Mouse (Mus musculus): Measurements from ENCODE around the gene Mb21d2. TPM values are rescaled to one million over a fixed set of nuclear protein-coding genes. Genes with fewer than 3 reads are reported as not detected.

The Mb21d2 gene
- total and polyA plus RNA-seq, 3 experiments: 7.7 to 8.3 (median 8.2) TPM

DNA sequence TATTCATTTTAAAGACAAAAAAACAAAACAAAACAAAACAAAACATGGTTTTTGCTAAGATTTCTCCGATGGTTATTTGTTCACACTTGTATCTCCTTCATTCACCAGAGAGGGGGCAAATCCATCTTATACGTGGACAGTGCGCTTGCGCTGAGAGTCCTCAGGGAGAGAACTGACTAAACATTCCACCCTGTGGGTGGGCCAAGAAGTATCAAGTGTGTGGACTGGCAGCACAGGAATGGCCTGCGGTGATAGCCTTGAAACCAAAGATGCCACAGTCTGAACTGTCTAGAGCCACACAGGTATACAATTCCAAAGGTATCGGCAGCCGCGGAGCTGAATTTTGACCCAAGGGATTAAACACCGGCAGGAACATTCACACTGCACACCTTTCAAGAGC lies 89.9 kb downstream of the Mb21d2 start:
- intact Hi-C loops (cut with DNase I): loop anchor here (5.0 kb wide), 1 partner anchor 738 kb away; the partner anchor contains the start of gene Opa1
- 84% methylated on average over 9 of the region's 9 CpGs for WGBS

DNA sequence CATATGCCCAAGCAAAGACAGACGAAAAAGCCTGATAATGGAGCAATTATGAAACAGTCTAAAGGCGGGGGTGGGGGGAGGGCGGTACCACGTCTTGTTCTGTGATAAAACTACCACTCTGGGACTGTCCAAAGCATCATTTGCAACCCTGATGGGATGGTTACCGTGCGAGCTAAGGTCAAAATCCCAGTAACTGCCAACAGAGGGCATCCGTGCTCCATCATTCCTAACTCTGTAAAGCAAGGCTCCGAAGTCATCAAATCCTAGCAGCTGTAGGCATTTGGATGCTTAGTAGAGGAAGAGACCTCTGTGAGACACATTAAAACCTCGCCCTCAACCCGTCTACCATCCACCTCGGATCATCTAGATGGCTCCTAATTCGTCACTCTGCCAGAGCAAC lies 91.5 kb downstream of the Mb21d2 start:
- H3K9ac ChIP-seq (ENCODE audit: low read depth, low read length): no peak overlapping the region
- H3K27me3 ChIP-seq (ENCODE audit: control insufficient read depth, insufficient read depth, low read length): no peaks in the 10 kb centered on the region
- H3K36me3 ChIP-seq (ENCODE audit: control insufficient read depth, insufficient read depth, low read length): no peaks in the 10 kb centered on the region
- no peak overlapping the region for H3K4me3 ChIP-seq
- DNase-seq: peak; percentile 36 to 68
- H3K79me2 ChIP-seq (replicated peaks; ENCODE audit: control insufficient read depth, insufficient read depth, low read length): no peaks in the 10 kb centered on the region
- no peak overlapping the region for H3K27ac ChIP-seq
- WGBS: 11% methylated on average over 12 of the region's 12 CpGs
- H3K4me1 ChIP-seq (ENCODE audit: control insufficient read depth, insufficient read depth, low read length): no peaks in the 10 kb centered on the region
- no peak for TF ChIP-seq EP300 (IDR thresholded peaks at IDR 0.05; ENCODE audit: insufficient read depth, low read depth, low read length)
- no peak for TF ChIP-seq POLR2A (IDR thresholded peaks at IDR 0.05; ENCODE audit: insufficient read depth, low read depth, low read length)
- TF ChIP-seq CTCF (IDR thresholded peaks at IDR 0.05): peak; percentile 86
- intact Hi-C loops (cut with DNase I): loop anchor here (5.0 kb wide), 1 partner anchor 739 kb away; the partner anchor contains the start of gene Opa1

More for the DNA sequence above, 89.9 kb downstream of the Mb21d2 start:
- no peak overlapping the region for H3K9ac ChIP-seq (ENCODE audit: low read depth, low read length)
- no peak overlapping the region for H3K4me3 ChIP-seq
- H3K27me3 ChIP-seq (ENCODE audit: control insufficient read depth, insufficient read depth, low read length): no peaks in the 10 kb centered on the region
- H3K27ac ChIP-seq: no peak overlapping the region
- H3K36me3 ChIP-seq (ENCODE audit: control insufficient read depth, insufficient read depth, low read length): no peaks in the 10 kb centered on the region
- no peak for DNase-seq
- TF ChIP-seq EP300 (IDR thresholded peaks at IDR 0.05; ENCODE audit: insufficient read depth, low read depth, low read length) (no peak), POLR2A (IDR thresholded peaks at IDR 0.05; ENCODE audit: insufficient read depth, low read depth, low read length) (no peak), CTCF (IDR thresholded peaks at IDR 0.05) (no peak)
- no peaks in the 10 kb centered on the region for H3K79me2 ChIP-seq (replicated peaks; ENCODE audit: control insufficient read depth, insufficient read depth, low read length)
- H3K4me1 ChIP-seq (ENCODE audit: control insufficient read depth, insufficient read depth, low read length): no peaks in the 10 kb centered on the region

DNA sequence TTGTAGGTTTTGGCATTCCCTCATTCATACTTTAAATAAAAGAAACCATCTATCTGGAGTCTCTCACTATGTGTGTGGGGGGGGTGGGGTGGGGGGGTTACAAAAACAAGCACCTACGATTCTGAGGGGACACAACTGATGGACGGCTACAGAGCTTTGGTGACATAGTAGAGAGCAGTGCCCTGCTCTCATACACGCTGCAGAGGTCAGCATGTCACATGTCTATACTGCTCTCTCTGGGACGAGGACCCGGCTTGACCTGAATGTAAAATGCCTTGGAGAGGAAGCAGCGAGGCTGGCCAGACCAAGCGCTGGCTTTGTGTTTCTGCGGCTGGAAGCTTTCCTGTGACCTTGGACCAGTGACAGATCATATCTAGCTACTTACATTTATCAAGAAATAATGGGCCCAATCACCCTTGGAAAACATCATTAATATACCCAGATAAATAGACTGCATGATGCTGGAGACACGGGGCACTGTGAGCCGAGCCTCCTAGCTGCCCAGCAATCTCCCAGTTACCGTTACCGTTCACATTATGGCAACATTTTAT lies 97.3 kb downstream of the Mb21d2 start:
- TF ChIP-seq POLR2A (IDR thresholded peaks at IDR 0.05; ENCODE audit: insufficient read depth, low read depth, low read length) (no peak), CTCF (IDR thresholded peaks at IDR 0.05) (no peak), EP300 (IDR thresholded peaks at IDR 0.05; ENCODE audit: insufficient read depth, low read depth, low read length) (no peak)
- WGBS: 31% methylated on average over 12 of the region's 12 CpGs
- intact Hi-C loops (cut with DNase I): no loop called here

DNA sequence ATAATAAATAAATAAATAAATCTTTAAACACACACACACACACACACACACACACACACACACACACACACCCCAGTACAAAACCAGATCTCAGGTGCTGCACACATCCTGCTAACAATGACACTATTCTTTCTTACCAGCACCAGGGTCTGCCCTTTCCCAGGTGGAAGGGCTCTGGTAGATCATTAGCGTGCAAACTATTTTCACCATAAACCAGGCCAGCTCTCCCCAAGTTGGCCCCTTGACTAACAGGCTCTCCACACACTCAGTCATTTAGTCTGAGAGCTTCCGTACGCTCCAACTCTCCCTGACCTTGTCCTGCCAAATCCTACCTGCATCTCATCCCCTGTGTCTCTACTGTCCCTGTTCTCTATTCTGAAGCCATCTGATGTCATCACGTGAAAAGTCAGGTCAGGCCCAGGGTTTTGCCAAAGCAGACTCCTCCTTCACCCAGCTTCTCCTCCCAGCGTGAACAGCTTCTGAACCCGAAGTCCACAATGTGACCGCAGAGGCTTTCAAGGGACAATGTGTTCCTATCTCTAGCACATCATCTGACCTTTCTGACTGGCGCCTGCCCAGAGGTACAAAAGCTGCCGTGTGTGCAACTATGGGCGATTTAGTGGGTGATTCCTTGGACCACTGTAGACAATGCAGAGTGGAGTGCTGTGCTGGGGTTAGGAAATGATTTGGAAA lies 100.1 kb downstream of the Mb21d2 start:
- Histone ChIP-seq H3K27ac (no peak overlapping the region), H3K4me3 (no peak overlapping the region), H3K9ac (ENCODE audit: low read depth, low read length) (no peak overlapping the region), H3K79me2 (replicated peaks; ENCODE audit: control insufficient read depth, insufficient read depth, low read length) (no peaks in the 10 kb centered on the region), H3K4me1 (ENCODE audit: control insufficient read depth, insufficient read depth, low read length) (no peaks in the 10 kb centered on the region), H3K27me3 (ENCODE audit: control insufficient read depth, insufficient read depth, low read length) (no peaks in the 10 kb centered on the region), H3K36me3 (ENCODE audit: control insufficient read depth, insufficient read depth, low read length) (no peaks in the 10 kb centered on the region)
- DNase-seq: no peak
- TF ChIP-seq EP300 (IDR thresholded peaks at IDR 0.05; ENCODE audit: insufficient read depth, low read depth, low read length) (no peak), CTCF (IDR thresholded peaks at IDR 0.05) (no peak), POLR2A (IDR thresholded peaks at IDR 0.05; ENCODE audit: insufficient read depth, low read depth, low read length) (no peak)
- 78% methylated on average over 10 of the region's 10 CpGs for WGBS
- intact Hi-C loops (cut with DNase I): no loop called here

More for the DNA sequence above, 97.3 kb downstream of the Mb21d2 start:
- DNase-seq: no peak
- Histone ChIP-seq H3K79me2 (replicated peaks; ENCODE audit: control insufficient read depth, insufficient read depth, low read length) (no peaks in the 10 kb centered on the region), H3K27ac (no peak overlapping the region), H3K36me3 (ENCODE audit: control insufficient read depth, insufficient read depth, low read length) (no peaks in the 10 kb centered on the region), H3K4me1 (ENCODE audit: control insufficient read depth, insufficient read depth, low read length) (no peaks in the 10 kb centered on the region), H3K9ac (ENCODE audit: low read depth, low read length) (no peak overlapping the region), H3K27me3 (ENCODE audit: control insufficient read depth, insufficient read depth, low read length) (no peaks in the 10 kb centered on the region), H3K4me3 (no peak overlapping the region)

DNA sequence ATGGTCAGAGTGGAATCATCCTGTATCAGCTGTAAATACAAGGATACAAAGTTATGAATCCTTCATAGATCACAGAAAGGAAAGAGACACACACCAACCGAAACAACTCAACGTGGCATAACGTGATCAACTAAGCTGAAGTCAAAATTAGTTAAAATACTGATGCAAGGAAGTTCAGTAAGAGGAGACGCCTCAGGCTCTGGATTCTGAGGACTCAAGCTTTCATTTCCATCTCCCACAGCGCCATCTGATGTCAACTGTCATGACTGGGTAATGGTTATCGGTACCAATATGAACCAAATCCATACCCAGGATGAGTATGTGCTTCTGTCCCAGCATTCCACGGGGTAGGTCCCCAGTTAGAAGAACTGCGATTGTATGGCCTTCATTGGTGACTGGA lies 104.7 kb downstream of the Mb21d2 start:
- intact Hi-C loops (cut with DNase I): no loop called here
- no peak overlapping the region for H3K4me3 ChIP-seq
- WGBS: 94% methylated on average over 8 of the region's 8 CpGs
- TF ChIP-seq CTCF (IDR thresholded peaks at IDR 0.05): no peak
- no peak for TF ChIP-seq EP300 (IDR thresholded peaks at IDR 0.05; ENCODE audit: insufficient read depth, low read depth, low read length)
- TF ChIP-seq POLR2A (IDR thresholded peaks at IDR 0.05; ENCODE audit: insufficient read depth, low read depth, low read length): no peak
- no peak for DNase-seq
- no peak overlapping the region for H3K27ac ChIP-seq
- H3K4me1 ChIP-seq (ENCODE audit: control insufficient read depth, insufficient read depth, low read length): no peaks in the 10 kb centered on the region
- no peaks in the 10 kb centered on the region for H3K27me3 ChIP-seq (ENCODE audit: control insufficient read depth, insufficient read depth, low read length)
- H3K36me3 ChIP-seq (ENCODE audit: control insufficient read depth, insufficient read depth, low read length): no peaks in the 10 kb centered on the region
- H3K79me2 ChIP-seq (replicated peaks; ENCODE audit: control insufficient read depth, insufficient read depth, low read length): no peaks in the 10 kb centered on the region
- no peak overlapping the region for H3K9ac ChIP-seq (ENCODE audit: low read depth, low read length)

DNA sequence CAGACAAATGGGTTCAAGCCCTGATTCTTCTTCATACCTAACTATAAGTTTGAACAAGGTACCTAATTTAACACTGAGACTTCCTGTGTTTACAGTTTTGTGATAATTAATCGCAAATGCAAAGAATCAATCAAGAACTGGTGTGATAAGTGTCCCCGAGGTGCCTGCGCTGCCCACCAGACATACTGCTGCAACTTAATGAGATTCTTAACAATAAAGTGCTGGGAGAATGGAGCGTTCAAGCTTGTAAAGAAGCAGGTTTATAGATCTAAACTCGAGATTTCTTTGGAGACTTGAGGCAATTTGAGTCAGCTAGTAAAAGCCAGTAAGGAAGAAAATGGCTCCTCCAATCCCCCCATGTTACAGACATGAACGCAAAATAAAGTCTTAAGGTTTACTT lies 107.7 kb downstream of the Mb21d2 start:
- no peak overlapping the region for H3K9ac ChIP-seq (ENCODE audit: low read depth, low read length)
- no peaks in the 10 kb centered on the region for H3K27me3 ChIP-seq (ENCODE audit: control insufficient read depth, insufficient read depth, low read length)
- H3K79me2 ChIP-seq (replicated peaks; ENCODE audit: control insufficient read depth, insufficient read depth, low read length): no peaks in the 10 kb centered on the region
- H3K4me1 ChIP-seq (ENCODE audit: control insufficient read depth, insufficient read depth, low read length): no peaks in the 10 kb centered on the region
- no peak overlapping the region for H3K27ac ChIP-seq
- WGBS: 83% methylated on average over 6 of the region's 6 CpGs
- no peak overlapping the region for H3K4me3 ChIP-seq
- no peaks in the 10 kb centered on the region for H3K36me3 ChIP-seq (ENCODE audit: control insufficient read depth, insufficient read depth, low read length)
- intact Hi-C loops (cut with DNase I): no loop called here
- TF ChIP-seq EP300 (IDR thresholded peaks at IDR 0.05; ENCODE audit: insufficient read depth, low read depth, low read length): no peak
- no peak for DNase-seq

Data from heart, adult 2 months (tissue).